Mouse (Mus musculus) hindbrain, embryonic 14.5 days (tissue): ENCODE data around the gene Zfy2. TPM values are rescaled to one million over a fixed set of nuclear protein-coding genes. Genes with fewer than 3 reads are reported as not detected.

Experiments
- ATAC-seq: fragments of 200-750 bp; cut with Nextera tagmentation; 2 replicates; pipeline ENCODE4 v1.8.0; 2017; ENCODE audit warnings: moderate number of reproducible peaks, mild to moderate bottlenecking, moderate TSS enrichment, moderate library complexity; ENCODE audit not compliant: low FRiP score
- DNase-seq: peaks from one replicate; pipeline ENCODE4 v3.0.0-alpha.2; 2015; ENCODE audit warnings: low spot score
- H3K27ac ChIP-seq: fragments of 300-500 bp; sonication (generic); 2 replicates; pipeline ENCODE4 v1.5.1; 2014; ENCODE audit warnings: mild to moderate bottlenecking, moderate library complexity
- H3K27me3 ChIP-seq: fragments of 300-500 bp; sonication (generic); 2 replicates; pipeline ENCODE4 v1.6.1; 2014; ENCODE audit warnings: mild to moderate bottlenecking, low read length, mixed read lengths; ENCODE audit not compliant: control insufficient read depth, insufficient read depth
- H3K36me3 ChIP-seq: fragments of 300-500 bp; sonication (generic); replicated peaks from 2 replicates; pipeline ENCODE4 v1.6.1; 2014; ENCODE audit not compliant: control insufficient read depth, insufficient read depth
- H3K4me1 ChIP-seq: fragments of 300-500 bp; sonication (generic); replicated peaks from 2 replicates; pipeline ENCODE4 v1.6.1; 2014; ENCODE audit warnings: antibody characterized with exemption, low read length, mixed read lengths; ENCODE audit not compliant: control insufficient read depth, insufficient read depth
- H3K4me2 ChIP-seq: fragments of 300-500 bp; sonication (generic); replicated peaks from 2 replicates; pipeline ENCODE4 v1.6.1; 2014; ENCODE audit warnings: mild to moderate bottlenecking, moderate library complexity
- H3K4me3 ChIP-seq: fragments of 300-500 bp; sonication (generic); replicated peaks from 2 replicates; pipeline ENCODE4 v1.5.1; 2014; ENCODE audit warnings: mild to moderate bottlenecking, low read length
- H3K9ac ChIP-seq: fragments of 300-500 bp; sonication (generic); 2 replicates; pipeline ENCODE4 v1.6.1; 2014
- H3K9me3 ChIP-seq: fragments of 300-500 bp; sonication (generic); 2 replicates; pipeline ENCODE4 v1.6.1; 2016; ENCODE audit warnings: low read length; ENCODE audit not compliant: control insufficient read depth
- WGBS: fragments of 180-500 bp; shearing (Covaris S2); extraction: QIAGEN DNeasy Blood & Tissue Kit; methylation state at CpG from one replicate; pipeline ENCODE4 v1.1.7; 2014; 5-methylcytosine and 5-hydroxymethylcytosine counted together
- polyA plus RNA-seq: library from polyadenylated mRNA; unstranded; fragments of >200 nt; fragmentation: Nextera tagmentation; extraction: Ambion mirVana; gene quantifications from 2 replicates; pipeline ENCODE4 v1.2.1, GENCODE M21; 2014

Gene Zfy2
- not detected in 2 replicates for polyA plus RNA-seq

DNA sequence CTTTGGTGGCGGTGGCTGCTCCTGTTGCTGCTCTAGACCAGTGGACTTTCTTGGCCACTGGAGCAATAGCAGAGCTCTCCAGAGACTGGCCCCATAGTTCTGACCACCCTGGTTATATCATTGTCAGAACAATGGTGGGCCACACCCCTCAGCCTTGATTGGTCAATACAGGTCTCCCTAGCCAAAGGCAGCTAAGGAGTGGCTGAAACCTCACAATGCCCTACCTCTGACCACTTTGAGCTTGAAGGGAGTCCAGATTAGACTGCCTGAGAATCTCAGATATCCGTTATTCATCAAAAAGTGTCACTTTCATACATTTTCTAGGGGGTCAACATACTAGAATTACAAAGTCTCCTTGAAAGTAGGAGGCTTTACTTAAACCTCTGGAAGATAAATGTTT lies at the start of gene Zfy2:
Zfy2 (minus strand) TSS at position 101 of the 400 bp plus-strand sequence.
- no peak within 1 kb of the TSS for H3K9ac ChIP-seq
- 50% methylated on average over 1 of the region's 2 CpGs for WGBS
- no peak within 1 kb of the TSS for H3K4me3 ChIP-seq
- H3K9me3 ChIP-seq, result no peaks in the 10 kb centered on the region
- H3K27ac ChIP-seq, result no peak within 1 kb of the TSS
- DNase-seq, result no peak
- no peaks in the 10 kb centered on the region for H3K4me1 ChIP-seq
- no peaks in the 10 kb centered on the region for H3K27me3 ChIP-seq
- no peaks in the 10 kb centered on the region for H3K36me3 ChIP-seq
- no peak within 1 kb of the TSS for H3K4me2 ChIP-seq
- no peak for ATAC-seq
